Mouse (Mus musculus): Measurements from ENCODE around the gene Olfr986. TPM values are rescaled to one million over a fixed set of nuclear protein-coding genes. Genes with fewer than 3 reads are reported as not detected.

The Olfr986 gene
- total RNA-seq, 4 experiments from 2014 or later, result not detected

- DNase-seq (ENCODE audit: low spot score in 2 of 2), result no peak
Measured at GRCm38 (mm10) chr9:40234233-40235072, 53.7 kb downstream of the Olfr986 start.

GRCm38 (mm10) chr9:40235220-40235619 lies 54.5 kb downstream of the Olfr986 start:
- DNase-seq (ENCODE audit: low spot score in 2 of 2), result no peak

Other genes starting within 250 kb of the Olfr986 start
- not detected for gene Olfr974, start 243.4 kb upstream of the Olfr986 start, total RNA-seq (2022)
- gene Olfr975, start 228.9 kb upstream of the Olfr986 start, total RNA-seq (2022), result not detected
- not detected for gene Olfr976, start 219.8 kb upstream of the Olfr986 start, total RNA-seq (2022)
- gene Olfr978, start 188.8 kb upstream of the Olfr986 start, total RNA-seq (2022), result not detected
- not detected for gene Olfr979, start 177.5 kb upstream of the Olfr986 start, total RNA-seq (2022)
- gene Olfr980, start 171.3 kb upstream of the Olfr986 start, total RNA-seq (2022), result not detected
- not detected for gene Olfr981, start 159.5 kb upstream of the Olfr986 start, total RNA-seq (2022)
- not detected for gene Olfr982, start 107.1 kb upstream of the Olfr986 start, total RNA-seq (2022)
- not detected for gene Olfr983, start 87.3 kb upstream of the Olfr986 start, total RNA-seq (2022)
- not detected for gene Olfr984, start 66.7 kb upstream of the Olfr986 start, total RNA-seq (2022)
- gene Olfr985, start 50.7 kb upstream of the Olfr986 start, total RNA-seq (2022), result not detected
- not detected for gene Tmem225, start 32.8 kb upstream of the Olfr986 start, total RNA-seq (2022)
- gene Zfp202, start 11.4 kb downstream of the Olfr986 start, total RNA-seq (2022), result 1 to 10 TPM; 3.2 to 4.6 (median 4.1) TPM
- gene Scn3b, start 88.3 kb downstream of the Olfr986 start, total RNA-seq (2022), result 100 to 1,000 TPM in 2 of 4 experiments, 10 to 100 TPM in 2; 88.1 to 117 (median 98.7) TPM